Mouse (Mus musculus) testis, adult 2 months (tissue): ENCODE data around the gene Jagn1.

Source experiments
- CTCF ChIP-seq: fragments of 200-500 bp; IDR thresholded peaks from 2 replicates; pipeline ENCODE4 v1.5.1; 2012; ENCODE audit warnings: low read depth, mild to moderate bottlenecking, inconsistent platforms, low read length, moderate library complexity; ENCODE audit not compliant: control insufficient read depth, insufficient read depth, insufficient replicate concordance
- POLR2A ChIP-seq: fragments of 200-500 bp; IDR thresholded peaks from 2 replicates; pipeline ENCODE4 v1.6.1; 2012; ENCODE audit warnings: low read depth, mild to moderate bottlenecking, inconsistent platforms, low read length, moderate library complexity; ENCODE audit not compliant: control insufficient read depth

GRCm38 (mm10) chr6:113402094-113402493 is 40.3 kb upstream of the Jagn1 start:
- TF ChIP-seq CTCF, result no peak
- no peak for TF ChIP-seq POLR2A
